Mouse (Mus musculus) midbrain, embryonic 10.5 days (tissue): ENCODE results near the gene Grip2. TPM values are rescaled to one million over a fixed set of nuclear protein-coding genes. Genes with fewer than 3 reads are reported as not detected.

Experiments used
- DNase-seq: peaks from one replicate; pipeline ENCODE4 v3.0.0-alpha.2; 2017; ENCODE audit warnings: low spot score
- H3K27ac ChIP-seq: fragments of 300-500 bp; sonication (generic); replicated peaks from 2 replicates; pipeline ENCODE4 v1.5.1; 2016; ENCODE audit warnings: mild to moderate bottlenecking
- H3K27me3 ChIP-seq: fragments of 300-500 bp; sonication (generic); 2 replicates; pipeline ENCODE4 v1.6.1; 2016; ENCODE audit warnings: low read depth, mild to moderate bottlenecking; ENCODE audit not compliant: poor library complexity, severe bottlenecking
- H3K36me3 ChIP-seq: fragments of 300-500 bp; sonication (generic); 2 replicates; pipeline ENCODE4 v1.6.1; 2016; ENCODE audit warnings: mild to moderate bottlenecking, moderate library complexity
- H3K4me1 ChIP-seq: fragments of 300-500 bp; sonication (generic); 2 replicates; pipeline ENCODE4 v1.6.1; 2016
- H3K4me3 ChIP-seq: fragments of 300-500 bp; sonication (generic); 2 replicates; pipeline ENCODE4 v1.5.1; 2016; ENCODE audit warnings: mild to moderate bottlenecking, moderate library complexity
- H3K9me3 ChIP-seq: fragments of 300-500 bp; sonication (generic); replicated peaks from 2 replicates; pipeline ENCODE4 v1.6.1; 2016; ENCODE audit warnings: mild to moderate bottlenecking
- WGBS: fragments of 180-500 bp; shearing (Covaris S2); methylation state at CpG from one replicate; pipeline ENCODE4 v1.1.7; 2016; 5-methylcytosine and 5-hydroxymethylcytosine counted together
- polyA plus RNA-seq: library from polyadenylated mRNA; unstranded; fragments of >200 nt; fragmentation: Nextera tagmentation; extraction: Ambion mirVana; gene quantifications from 2 replicates; pipeline ENCODE4 v1.2.1, GENCODE M21; 2016

The Grip2 gene
- polyA plus RNA-seq, 1 experiment from 2014 or later: 0.28 TPM

GRCm38 (mm10) chr6:91779206-91779605 is 47.8 kb downstream of the Grip2 start:
- 73% methylated on average over 8 of the region's 9 CpGs for WGBS
- Histone ChIP-seq H3K27ac (no peak overlapping the region), H3K27me3 (no peaks in the 10 kb centered on the region), H3K36me3 (no peaks in the 10 kb centered on the region), H3K4me3 (no peak overlapping the region), H3K4me1 (0 out of 2 replicates have a peak, but pooled peaks cover 2% of the 10 kb centered on the region), H3K9me3 (no peaks in the 10 kb centered on the region)
- no peak for DNase-seq

GRCm38 (mm10) chr6:91776543-91776942 is 50.5 kb downstream of the Grip2 start:
- H3K9me3 ChIP-seq: no peaks in the 10 kb centered on the region
- no peak overlapping the region for H3K27ac ChIP-seq
- WGBS: 17% methylated on average over 9 of the region's 9 CpGs
- H3K36me3 ChIP-seq: no peaks in the 10 kb centered on the region; the same call in 1 of the 2 replicates
- no peaks in the 10 kb centered on the region for H3K27me3 ChIP-seq
- peak; percentile 78 for DNase-seq
- 0 out of 2 replicates have a peak, but pooled peaks cover 2% of the 10 kb centered on the region for H3K4me1 ChIP-seq
- H3K4me3 ChIP-seq: no peak overlapping the region

- no peak overlapping the region; the same call in 1 of the 2 replicates for H3K27ac ChIP-seq
- H3K4me3 ChIP-seq: no peak overlapping the region
- no peaks in the 10 kb centered on the region; the same call in 1 of the 2 replicates for H3K36me3 ChIP-seq
- no peak for DNase-seq
- H3K4me1 ChIP-seq: 0 out of 2 replicates have a peak, but pooled peaks cover 2% of the 10 kb centered on the region
- peaks cover 5% of the 10 kb centered on the region for H3K9me3 ChIP-seq
- H3K27me3 ChIP-seq: no peaks in the 10 kb centered on the region
- WGBS: 79% methylated on average over 5 of the region's 5 CpGs
Measured at GRCm38 (mm10) chr6:91773951-91774350, 53.1 kb downstream of the Grip2 start.

- peaks cover 5% of the 10 kb centered on the region for H3K9me3 ChIP-seq
- H3K27me3 ChIP-seq: no peaks in the 10 kb centered on the region
- no peaks in the 10 kb centered on the region; the same call in 1 of the 2 replicates for H3K36me3 ChIP-seq
- WGBS: 91% methylated on average over 8 of the region's 8 CpGs
- no peak for DNase-seq
- no peaks in the 10 kb centered on the region for H3K4me1 ChIP-seq
- no peak overlapping the region for H3K27ac ChIP-seq
- no peak overlapping the region for H3K4me3 ChIP-seq
Measured at GRCm38 (mm10) chr6:91767550-91767949, 59.5 kb downstream of the Grip2 start.

- Histone ChIP-seq H3K4me1 (no peaks in the 10 kb centered on the region), H3K27me3 (no peaks in the 10 kb centered on the region), H3K9me3 (no peaks in the 10 kb centered on the region), H3K36me3 (peaks cover 19% of the 10 kb centered on the region), H3K27ac (no peak overlapping the region), H3K4me3 (no peak overlapping the region)
- 86% methylated on average over 9 of the region's 9 CpGs for WGBS
- DNase-seq: no peak
Measured at GRCm38 (mm10) chr6:91762051-91762742, 64.9 kb downstream of the Grip2 start.

GRCm38 (mm10) chr6:91754845-91755244 is 72.2 kb downstream of the Grip2 start:
- H3K36me3 ChIP-seq: peaks cover 79% of the 10 kb centered on the region
- no peak for DNase-seq
- no peak overlapping the region for H3K27ac ChIP-seq
- no peaks in the 10 kb centered on the region for H3K9me3 ChIP-seq
- H3K4me1 ChIP-seq: peaks cover 23% of the 10 kb centered on the region
- no peaks in the 10 kb centered on the region for H3K27me3 ChIP-seq
- H3K4me3 ChIP-seq: no peak overlapping the region
- 87% methylated on average over 12 of the region's 12 CpGs for WGBS

- Histone ChIP-seq H3K9me3 (0 out of 2 replicates have a peak, but pooled peaks cover 1% of the 10 kb centered on the region), H3K4me3 (no peak overlapping the region), H3K36me3 (peaks cover 82% of the 10 kb centered on the region), H3K27me3 (no peaks in the 10 kb centered on the region), H3K27ac (peak overlapping the region; percentile 40), H3K4me1 (peaks cover 23% of the 10 kb centered on the region)
- no peak for DNase-seq
- WGBS: 60% methylated on average over 6 of the region's 6 CpGs
Measured at GRCm38 (mm10) chr6:91754098-91754497, 73.0 kb downstream of the Grip2 start.

GRCm38 (mm10) chr6:91752884-91753283 is 74.2 kb downstream of the Grip2 start:
- 61% methylated on average over 8 of the region's 8 CpGs for WGBS
- Histone ChIP-seq H3K4me3 (no peak overlapping the region), H3K27me3 (no peaks in the 10 kb centered on the region), H3K4me1 (peaks cover 23% of the 10 kb centered on the region), H3K9me3 (0 out of 2 replicates have a peak, but pooled peaks cover 7% of the 10 kb centered on the region), H3K36me3 (peaks cover 87% of the 10 kb centered on the region), H3K27ac (peak overlapping the region; percentile 47; the same call in 1 of the 2 replicates)
- DNase-seq: no peak

GRCm38 (mm10) chr6:91750976-91751375 is 76.1 kb downstream of the Grip2 start:
- no peak overlapping the region for H3K4me3 ChIP-seq
- no peaks in the 10 kb centered on the region for H3K27me3 ChIP-seq
- peaks cover 23% of the 10 kb centered on the region for H3K4me1 ChIP-seq
- DNase-seq: no peak
- H3K36me3 ChIP-seq: peaks cover 85% of the 10 kb centered on the region
- WGBS: 79% methylated on average over 3 of the region's 3 CpGs
- H3K9me3 ChIP-seq: 0 out of 2 replicates have a peak, but pooled peaks cover 7% of the 10 kb centered on the region
- no peak overlapping the region for H3K27ac ChIP-seq

- Histone ChIP-seq H3K4me3 (no peak overlapping the region), H3K36me3 (peaks cover 87% of the 10 kb centered on the region), H3K4me1 (peaks cover 5% of the 10 kb centered on the region; the same call in 1 of the 2 replicates), H3K9me3 (0 out of 2 replicates have a peak, but pooled peaks cover 7% of the 10 kb centered on the region), H3K27me3 (no peaks in the 10 kb centered on the region), H3K27ac (no peak overlapping the region)
- WGBS: 79% methylated on average over 5 of the region's 5 CpGs
- no peak for DNase-seq
Measured at GRCm38 (mm10) chr6:91746776-91747175, 80.3 kb downstream of the Grip2 start.

- Histone ChIP-seq H3K27ac (no peak overlapping the region), H3K27me3 (no peaks in the 10 kb centered on the region), H3K4me1 (peaks cover 5% of the 10 kb centered on the region; the same call in 1 of the 2 replicates), H3K9me3 (0 out of 2 replicates have a peak, but pooled peaks cover 7% of the 10 kb centered on the region), H3K36me3 (peaks cover 86% of the 10 kb centered on the region), H3K4me3 (no peak overlapping the region)
- no peak for DNase-seq
- 72% methylated on average over 7 of the region's 7 CpGs for WGBS
Measured at GRCm38 (mm10) chr6:91745947-91746582, 81.0 kb downstream of the Grip2 start.

GRCm38 (mm10) chr6:91745246-91745645 is 81.8 kb downstream of the Grip2 start:
- H3K36me3 ChIP-seq: peaks cover 85% of the 10 kb centered on the region
- H3K4me3 ChIP-seq: no peak overlapping the region
- H3K4me1 ChIP-seq: peaks cover 5% of the 10 kb centered on the region; the same call in 1 of the 2 replicates
- no peaks in the 10 kb centered on the region for H3K27me3 ChIP-seq
- no peak for DNase-seq
- H3K27ac ChIP-seq: no peak overlapping the region
- H3K9me3 ChIP-seq: 0 out of 2 replicates have a peak, but pooled peaks cover 7% of the 10 kb centered on the region
- WGBS: 85% methylated on average over 3 of the region's 3 CpGs

GRCm38 (mm10) chr6:91743886-91744285 is 83.2 kb downstream of the Grip2 start:
- Histone ChIP-seq H3K9me3 (0 out of 2 replicates have a peak, but pooled peaks cover 3% of the 10 kb centered on the region), H3K36me3 (peaks cover 85% of the 10 kb centered on the region)

More at GRCm38 (mm10) chr6:91743886-91744285, 83.2 kb downstream of the Grip2 start:
- Histone ChIP-seq H3K27ac (peak overlapping the region; percentile 46; the same call in 1 of the 2 replicates), H3K4me1 (peaks cover 5% of the 10 kb centered on the region), H3K4me3 (no peak overlapping the region), H3K27me3 (no peaks in the 10 kb centered on the region)
- no peak for DNase-seq
- WGBS: 62% methylated on average over 4 of the region's 4 CpGs
